17 mouse cellular contexts compared by ENCODE assay signal in the genomic region with DNA sequence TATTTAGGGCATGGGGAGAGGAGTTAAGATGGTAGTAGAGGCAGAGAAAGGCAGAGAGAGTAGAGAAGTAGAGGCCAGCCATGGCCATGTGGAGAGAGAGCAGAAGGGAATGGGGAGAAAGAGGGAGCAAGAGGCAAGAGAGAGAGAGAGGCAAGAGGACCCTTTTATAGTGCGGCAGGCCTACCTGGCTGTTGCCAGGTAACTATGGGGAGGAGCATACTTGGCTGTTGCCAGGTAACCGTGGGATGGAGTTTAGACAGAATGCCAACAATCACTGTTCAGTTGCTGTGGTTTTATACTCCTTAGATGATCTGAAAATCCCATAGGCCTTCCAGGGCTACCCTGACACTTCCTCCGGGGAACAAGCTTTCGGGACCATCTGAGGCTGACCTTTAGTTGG.
DNase-seq lines count a peak whose midpoint lies in the region; ATAC-seq and TF ChIP-seq lines count a peak whose summit lies in the region.
"Had no signal": no experiment of that assay in that cellular context is flagged by ENCODE, and none has a peak within 500 bp of the region (broad histone marks: within the 10 kb centered on the region; RNA-seq: fewer than 3 reads in every experiment).

No protein-coding gene starts in this region.

- WGBS in hindbrain, embryonic 16.5 days = 74% methylated on average over 4 of the region's 4 CpGs
- WGBS in hindbrain, embryonic 10.5 days = 82% methylated on average over 4 of the region's 4 CpGs
- WGBS in midbrain, embryonic 15.5 days = 85% methylated on average over 4 of the region's 4 CpGs
- WGBS in midbrain, embryonic 13.5 days = 95% methylated on average over 4 of the region's 4 CpGs
- 78% methylated on average over 4 of the region's 4 CpGs for WGBS in midbrain, postnatal 0 days
- WGBS in midbrain, embryonic 14.5 days = 85% methylated on average over 4 of the region's 4 CpGs

- H3K9me3 ChIP-seq in hindbrain, embryonic 16.5 days (ENCODE audit: control insufficient read depth, low read length) = no peaks in the 10 kb centered on the region
- no peaks in the 10 kb centered on the region for H3K9me3 ChIP-seq in hindbrain, embryonic 10.5 days
- H3K9me3 ChIP-seq in midbrain, embryonic 15.5 days = no peaks in the 10 kb centered on the region
- no peaks in the 10 kb centered on the region for H3K9me3 ChIP-seq in midbrain, embryonic 13.5 days
- no peaks in the 10 kb centered on the region for H3K9me3 ChIP-seq in midbrain, postnatal 0 days (ENCODE audit: low read length)
- no peaks in the 10 kb centered on the region for H3K9me3 ChIP-seq in midbrain, embryonic 14.5 days (ENCODE audit: control insufficient read depth, low read length)
- H3K9me3 ChIP-seq: embryonic facial prominence, embryonic 13.5 days; embryonic facial prominence, embryonic 15.5 days; forebrain, embryonic 10.5 days; forebrain, embryonic 12.5 days had no signal

- no peak overlapping the region for H3K27ac ChIP-seq in hindbrain, embryonic 16.5 days (ENCODE audit: low read depth, low read length)
- H3K27ac ChIP-seq in hindbrain, embryonic 10.5 days = no peak overlapping the region
- H3K27ac ChIP-seq in midbrain, embryonic 15.5 days = no peak overlapping the region
- no peak overlapping the region for H3K27ac ChIP-seq in midbrain, embryonic 13.5 days
- no peak overlapping the region for H3K27ac ChIP-seq in midbrain, postnatal 0 days (ENCODE audit: low read depth, low read length)
- no peak overlapping the region for H3K27ac ChIP-seq in midbrain, embryonic 14.5 days (replicated peaks; ENCODE audit: low read depth, low read length)
- H3K27ac ChIP-seq: embryonic facial prominence, embryonic 13.5 days; embryonic facial prominence, embryonic 15.5 days; forebrain, embryonic 10.5 days; forebrain, embryonic 12.5 days had no signal

- no peaks in the 10 kb centered on the region for H3K4me1 ChIP-seq in hindbrain, embryonic 16.5 days (ENCODE audit: control insufficient read depth, insufficient read depth, low read depth, low read length)
- H3K4me1 ChIP-seq in hindbrain, embryonic 10.5 days (replicated peaks) = peaks cover 5% of the 10 kb centered on the region; the same call in 1 of the 2 replicates
- H3K4me1 ChIP-seq in midbrain, embryonic 15.5 days = no peaks in the 10 kb centered on the region
- H3K4me1 ChIP-seq in midbrain, embryonic 13.5 days (replicated peaks) = no peaks in the 10 kb centered on the region
- no peaks in the 10 kb centered on the region for H3K4me1 ChIP-seq in midbrain, postnatal 0 days (ENCODE audit: insufficient read depth, low read length)
- no peaks in the 10 kb centered on the region for H3K4me1 ChIP-seq in midbrain, embryonic 14.5 days (ENCODE audit: control insufficient read depth, insufficient read depth, low read length)
- H3K4me1 ChIP-seq: embryonic facial prominence, embryonic 13.5 days; embryonic facial prominence, embryonic 15.5 days; forebrain, embryonic 10.5 days; forebrain, embryonic 12.5 days had no signal

- H3K27me3 ChIP-seq in hindbrain, embryonic 16.5 days (replicated peaks; ENCODE audit: control insufficient read depth, insufficient read depth, low read length) = no peaks in the 10 kb centered on the region
- H3K27me3 ChIP-seq in hindbrain, embryonic 10.5 days (ENCODE audit: insufficient read depth, poor library complexity, severe bottlenecking) = no peaks in the 10 kb centered on the region
- no peaks in the 10 kb centered on the region for H3K27me3 ChIP-seq in midbrain, embryonic 15.5 days (replicated peaks)
- no peaks in the 10 kb centered on the region for H3K27me3 ChIP-seq in midbrain, embryonic 13.5 days
- H3K27me3 ChIP-seq in midbrain, postnatal 0 days (ENCODE audit: insufficient read depth, low read length) = no peaks in the 10 kb centered on the region
- H3K27me3 ChIP-seq in midbrain, embryonic 14.5 days (ENCODE audit: control insufficient read depth, insufficient read depth, low read length) = no peaks in the 10 kb centered on the region
- H3K27me3 ChIP-seq: embryonic facial prominence, embryonic 13.5 days; embryonic facial prominence, embryonic 15.5 days; forebrain, embryonic 12.5 days had no signal

- H3K4me2 ChIP-seq in hindbrain, embryonic 16.5 days (ENCODE audit: low read length) = no peak overlapping the region
- H3K4me2 ChIP-seq in midbrain, embryonic 15.5 days = no peak overlapping the region
- H3K4me2 ChIP-seq in midbrain, embryonic 13.5 days (replicated peaks) = no peak overlapping the region
- no peak overlapping the region for H3K4me2 ChIP-seq in midbrain, postnatal 0 days (ENCODE audit: low read depth, low read length, poor library complexity, severe bottlenecking)
- H3K4me2 ChIP-seq in midbrain, embryonic 14.5 days (ENCODE audit: low read length) = no peak overlapping the region
- H3K4me2 ChIP-seq: embryonic facial prominence, embryonic 13.5 days; embryonic facial prominence, embryonic 15.5 days; forebrain, embryonic 12.5 days had no signal

- no peak for TF ChIP-seq CTCF in midbrain, postnatal 0 days (IDR thresholded peaks at IDR 0.05)

- DNase-seq in hindbrain, embryonic 10.5 days (ENCODE audit: low spot score) = no peak
- DNase-seq in midbrain, postnatal 0 days (ENCODE audit: low spot score) = peak; percentile 36
- no peak for DNase-seq in midbrain, embryonic 14.5 days
- DNase-seq: cerebellum, adult 11 months; cerebellum, adult 18-20 months; cerebellum, adult 8-10 months; cerebellum, adult 9-11 months; embryo, embryonic 11 days had no signal

- H3K36me3 ChIP-seq in hindbrain, embryonic 16.5 days (ENCODE audit: control insufficient read depth, insufficient read depth, low read length) = no peaks in the 10 kb centered on the region
- no peaks in the 10 kb centered on the region for H3K36me3 ChIP-seq in hindbrain, embryonic 10.5 days
- no peaks in the 10 kb centered on the region for H3K36me3 ChIP-seq in midbrain, embryonic 15.5 days (replicated peaks)
- H3K36me3 ChIP-seq in midbrain, embryonic 13.5 days = no peaks in the 10 kb centered on the region
- no peaks in the 10 kb centered on the region for H3K36me3 ChIP-seq in midbrain, postnatal 0 days (ENCODE audit: insufficient read depth, low read length)
- no peaks in the 10 kb centered on the region for H3K36me3 ChIP-seq in midbrain, embryonic 14.5 days (ENCODE audit: control insufficient read depth, insufficient read depth, low read length)
- H3K36me3 ChIP-seq: embryonic facial prominence, embryonic 13.5 days; embryonic facial prominence, embryonic 15.5 days; forebrain, embryonic 10.5 days; forebrain, embryonic 12.5 days had no signal

- ATAC-seq in hindbrain, embryonic 16.5 days = peak; percentile 48; the same call in 1 of the 2 replicates
- ATAC-seq in midbrain, embryonic 15.5 days (replicated peaks) = peak; percentile 58; the same call in 1 of the 2 replicates
- no peak for ATAC-seq in midbrain, embryonic 13.5 days
- ATAC-seq in midbrain, postnatal 0 days (ENCODE audit: low FRiP score) = peak; percentile 49; the same call in 1 of the 2 replicates
- ATAC-seq in midbrain, embryonic 14.5 days (ENCODE audit: low FRiP score, low TSS enrichment) = no peak
- ATAC-seq: forebrain, embryonic 14.5 days had no signal

- H3K9ac ChIP-seq in hindbrain, embryonic 16.5 days (ENCODE audit: low read depth, low read length) = no peak overlapping the region
- H3K9ac ChIP-seq in midbrain, embryonic 15.5 days = no peak overlapping the region
- no peak overlapping the region for H3K9ac ChIP-seq in midbrain, embryonic 13.5 days (replicated peaks)
- H3K9ac ChIP-seq in midbrain, postnatal 0 days (replicated peaks; ENCODE audit: low read length, poor library complexity, severe bottlenecking) = no peak overlapping the region
- no peak overlapping the region for H3K9ac ChIP-seq in midbrain, embryonic 14.5 days (replicated peaks; ENCODE audit: low read length)
- H3K9ac ChIP-seq: embryonic facial prominence, embryonic 13.5 days; embryonic facial prominence, embryonic 15.5 days; forebrain, embryonic 12.5 days had no signal

- H3K4me3 ChIP-seq in hindbrain, embryonic 16.5 days (ENCODE audit: low read length) = no peak overlapping the region
- no peak overlapping the region for H3K4me3 ChIP-seq in hindbrain, embryonic 10.5 days
- H3K4me3 ChIP-seq in midbrain, embryonic 15.5 days = no peak overlapping the region
- no peak overlapping the region for H3K4me3 ChIP-seq in midbrain, embryonic 13.5 days (replicated peaks)
- H3K4me3 ChIP-seq in midbrain, postnatal 0 days (ENCODE audit: low read depth, low read length) = no peak overlapping the region
- H3K4me3 ChIP-seq in midbrain, embryonic 14.5 days (replicated peaks; ENCODE audit: low read depth, low read length) = no peak overlapping the region
- H3K4me3 ChIP-seq: embryonic facial prominence, embryonic 13.5 days; embryonic facial prominence, embryonic 15.5 days; erythroblast, embryonic 14.5 days; forebrain, embryonic 10.5 days; forebrain, embryonic 12.5 days had no signal

Comparison
In these comparisons a context has a peak if more than half of its experiments do, and no peak if none do; other contexts are left out.
1. ATAC-seq: peak in hindbrain, embryonic 16.5 days (single experiment), midbrain, embryonic 15.5 days (single experiment) and midbrain, postnatal 0 days (single experiment); none in midbrain, embryonic 13.5 days (single experiment) and midbrain, embryonic 14.5 days (single experiment).